Mouse (Mus musculus): ENCODE measurements around the gene Psma7.

GRCm38 (mm10) chr2:179989098-179989497, 53.1 kb downstream of the Psma7 start:
- TF ChIP-seq POLR2A (IDR thresholded peaks at IDR 0.05; ENCODE audit: low read depth, low read length) (no peak), CTCF (IDR thresholded peaks at IDR 0.05; ENCODE audit: extremely low read depth, insufficient read length, insufficient replicate concordance, low read depth, low read length) (no peak)

Measured in small intestine, adult 2 months (tissue).